Mouse (Mus musculus) forebrain, embryonic 15.5 days (tissue): ENCODE measurements around the gene Pde8a. TPM values are rescaled to one million over a fixed set of nuclear protein-coding genes. Genes with fewer than 3 reads are reported as not detected.

ENCODE experiments used
- ATAC-seq: fragments of 200-750 bp; cut with Nextera tagmentation; replicated peaks from 2 replicates; pipeline ENCODE4 v1.8.0; 2017; ENCODE audit warnings: mild to moderate bottlenecking, moderate TSS enrichment, moderate library complexity
- H3K27ac ChIP-seq: fragments of 300-500 bp; sonication (generic); replicated peaks from 2 replicates; pipeline ENCODE4 v1.5.1; 2015; ENCODE audit warnings: mild to moderate bottlenecking, inconsistent platforms
- H3K27me3 ChIP-seq: fragments of 300-500 bp; sonication (generic); 2 replicates; pipeline ENCODE4 v1.6.1; 2015; ENCODE audit warnings: inconsistent platforms
- H3K36me3 ChIP-seq: fragments of 300-500 bp; sonication (generic); 2 replicates; pipeline ENCODE4 v1.6.1; 2015; ENCODE audit warnings: mild to moderate bottlenecking, inconsistent platforms
- H3K4me1 ChIP-seq: fragments of 300-500 bp; sonication (generic); 2 replicates; pipeline ENCODE4 v1.6.1; 2015; ENCODE audit warnings: inconsistent platforms
- H3K4me2 ChIP-seq: fragments of 300-500 bp; sonication (generic); replicated peaks from 2 replicates; pipeline ENCODE4 v1.6.1; 2015; ENCODE audit warnings: mild to moderate bottlenecking, inconsistent platforms
- H3K4me3 ChIP-seq: fragments of 300-500 bp; sonication (generic); 2 replicates; pipeline ENCODE4 v1.5.1; 2015; ENCODE audit warnings: mild to moderate bottlenecking, inconsistent platforms
- H3K9ac ChIP-seq: fragments of 300-500 bp; sonication (generic); replicated peaks from 2 replicates; pipeline ENCODE4 v1.6.1; 2015; ENCODE audit warnings: mild to moderate bottlenecking, inconsistent platforms
- H3K9me3 ChIP-seq: fragments of 300-500 bp; sonication (generic); 2 replicates; pipeline ENCODE4 v1.6.1; 2016; ENCODE audit warnings: inconsistent platforms
- WGBS: fragments of 180-500 bp; shearing (Covaris S2); methylation state at CpG from one replicate; pipeline ENCODE4 v1.1.7; 2015; ENCODE audit warnings: mixed read lengths; 5-methylcytosine and 5-hydroxymethylcytosine counted together
- polyA plus RNA-seq: library from polyadenylated mRNA; unstranded; fragments of >200 nt; fragmentation: Nextera tagmentation; extraction: Ambion mirVana; gene quantifications from 2 replicates; pipeline ENCODE4 v1.2.1, GENCODE M21; 2015

Pde8a gene
- polyA plus RNA-seq, 1 experiment from 2014 or later, result 2.2 TPM

DNA sequence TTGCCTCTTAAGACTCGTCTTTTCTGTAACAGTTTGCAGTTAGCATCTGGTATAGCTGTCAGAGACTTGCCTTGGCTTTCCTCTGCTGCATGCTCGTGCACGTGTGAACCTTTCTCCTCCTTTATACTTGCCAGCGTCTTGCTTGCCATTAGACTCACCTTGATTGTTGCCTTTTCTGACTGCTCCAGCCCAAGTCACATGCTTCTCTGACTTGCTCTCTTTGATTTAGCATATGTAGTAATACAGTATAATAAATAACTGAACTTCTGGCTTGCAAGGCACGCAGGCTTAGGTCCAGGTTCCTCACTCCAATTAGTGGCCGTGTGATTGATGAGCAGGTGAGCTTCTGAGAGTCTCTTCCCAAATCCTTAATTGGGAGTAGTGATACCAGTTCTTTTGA is 37.2 kb downstream of the Pde8a start:
- 87% methylated on average over 6 of the region's 6 CpGs for WGBS
- H3K4me3 ChIP-seq, result no peak overlapping the region
- no peak for ATAC-seq

DNA sequence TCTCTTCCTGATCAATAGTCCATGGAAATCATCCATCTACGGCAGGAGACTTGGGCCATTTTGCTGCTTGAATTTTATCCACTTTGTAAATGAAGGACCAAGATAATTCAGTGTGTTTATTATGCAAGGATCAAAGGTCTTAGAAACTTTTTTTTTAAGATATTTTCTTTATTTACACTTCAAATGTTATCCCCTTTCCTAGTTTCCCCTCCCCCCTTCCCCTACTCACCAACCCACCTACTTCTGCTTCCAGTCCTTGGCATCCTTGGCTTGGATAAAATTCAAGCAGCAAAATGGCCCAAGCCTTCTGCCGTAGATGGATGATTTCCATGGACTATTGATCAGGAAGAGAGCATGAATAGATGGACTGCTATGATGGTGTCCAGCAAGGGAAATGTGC is 38.1 kb downstream of the Pde8a start:
- 85% methylated on average over 2 of the region's 2 CpGs for WGBS
- Histone ChIP-seq H3K36me3 (no peaks in the 10 kb centered on the region), H3K27ac (no peak overlapping the region), H3K9ac (no peak overlapping the region), H3K4me1 (no peaks in the 10 kb centered on the region), H3K27me3 (no peaks in the 10 kb centered on the region), H3K4me2 (no peak overlapping the region), H3K9me3 (no peaks in the 10 kb centered on the region), H3K4me3 (no peak overlapping the region)
- no peak for ATAC-seq

More for the DNA sequence above, 37.2 kb downstream of the Pde8a start:
- Histone ChIP-seq H3K9me3 (no peaks in the 10 kb centered on the region), H3K27me3 (no peaks in the 10 kb centered on the region), H3K4me1 (no peaks in the 10 kb centered on the region), H3K4me2 (no peak overlapping the region), H3K9ac (no peak overlapping the region), H3K27ac (no peak overlapping the region), H3K36me3 (no peaks in the 10 kb centered on the region)

DNA sequence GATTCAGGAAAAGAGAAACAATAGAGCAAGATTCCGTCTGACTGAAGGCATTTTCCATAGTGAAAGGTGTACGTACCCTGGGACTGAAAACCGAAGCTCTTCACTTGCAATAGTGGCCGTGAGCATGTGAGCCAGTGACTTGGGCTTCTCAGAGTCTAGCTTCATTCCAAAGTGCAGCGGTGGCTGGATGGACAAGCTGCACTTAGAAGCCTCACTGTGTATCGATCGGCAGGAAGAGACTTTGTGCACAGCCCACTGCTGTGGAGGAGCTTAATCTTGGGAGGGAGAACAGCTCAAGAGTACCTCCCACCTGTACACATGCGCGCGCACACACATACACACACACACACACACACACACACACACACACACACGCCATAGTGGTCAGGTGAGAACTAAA is 39.9 kb downstream of the Pde8a start:
- no peaks in the 10 kb centered on the region for H3K36me3 ChIP-seq
- no peaks in the 10 kb centered on the region for H3K4me1 ChIP-seq
- no peak for ATAC-seq
- H3K27ac ChIP-seq, result no peak overlapping the region
- H3K4me2 ChIP-seq, result no peak overlapping the region
- H3K4me3 ChIP-seq, result no peak overlapping the region
- WGBS, result 78% methylated on average over 11 of the region's 11 CpGs
- no peaks in the 10 kb centered on the region for H3K27me3 ChIP-seq
- no peaks in the 10 kb centered on the region for H3K9me3 ChIP-seq
- no peak overlapping the region for H3K9ac ChIP-seq

- no peaks in the 10 kb centered on the region for H3K27me3 ChIP-seq
- H3K36me3 ChIP-seq, result no peaks in the 10 kb centered on the region
- no peak overlapping the region for H3K4me3 ChIP-seq
- H3K4me2 ChIP-seq, result no peak overlapping the region
- no peak overlapping the region for H3K27ac ChIP-seq
- no peak overlapping the region for H3K9ac ChIP-seq
- no peak for ATAC-seq
- no peaks in the 10 kb centered on the region for H3K9me3 ChIP-seq
- H3K4me1 ChIP-seq, result no peaks in the 10 kb centered on the region
Observed at GRCm38 (mm10) chr7:81254579-81254978, 41.2 kb downstream of the Pde8a start.

GRCm38 (mm10) chr7:81255456-81255855 is 42.1 kb downstream of the Pde8a start:
- Histone ChIP-seq H3K27ac (no peak overlapping the region), H3K4me3 (no peak overlapping the region), H3K4me2 (no peak overlapping the region), H3K9ac (no peak overlapping the region), H3K36me3 (no peaks in the 10 kb centered on the region), H3K4me1 (no peaks in the 10 kb centered on the region), H3K9me3 (no peaks in the 10 kb centered on the region), H3K27me3 (no peaks in the 10 kb centered on the region)
- ATAC-seq, result no peak
- WGBS, result 86% methylated on average over 3 of the region's 3 CpGs

GRCm38 (mm10) chr7:81256773-81257172 is 43.4 kb downstream of the Pde8a start:
- Histone ChIP-seq H3K9me3 (no peaks in the 10 kb centered on the region), H3K27me3 (no peaks in the 10 kb centered on the region), H3K36me3 (no peaks in the 10 kb centered on the region), H3K27ac (no peak overlapping the region), H3K4me1 (no peaks in the 10 kb centered on the region), H3K4me2 (no peak overlapping the region), H3K9ac (no peak overlapping the region), H3K4me3 (no peak overlapping the region)
- 88% methylated on average over 3 of the region's 3 CpGs for WGBS
- ATAC-seq, result no peak

GRCm38 (mm10) chr7:81261548-81261947 is 48.2 kb downstream of the Pde8a start:
- no peak overlapping the region for H3K27ac ChIP-seq
- H3K4me1 ChIP-seq, result no peaks in the 10 kb centered on the region
- H3K4me2 ChIP-seq, result no peak overlapping the region
- ATAC-seq, result no peak
- no peak overlapping the region for H3K9ac ChIP-seq
- H3K4me3 ChIP-seq, result no peak overlapping the region
- no peaks in the 10 kb centered on the region for H3K9me3 ChIP-seq
- no peaks in the 10 kb centered on the region for H3K27me3 ChIP-seq
- no peaks in the 10 kb centered on the region for H3K36me3 ChIP-seq
- 62% methylated on average over 7 of the region's 7 CpGs for WGBS

GRCm38 (mm10) chr7:81272908-81273307 is 59.5 kb downstream of the Pde8a start:
- Histone ChIP-seq H3K4me1 (no peaks in the 10 kb centered on the region), H3K36me3 (no peaks in the 10 kb centered on the region), H3K4me2 (no peak overlapping the region), H3K27me3 (no peaks in the 10 kb centered on the region), H3K27ac (no peak overlapping the region), H3K9me3 (no peaks in the 10 kb centered on the region), H3K9ac (no peak overlapping the region), H3K4me3 (no peak overlapping the region)
- ATAC-seq, result no peak
- WGBS, result 80% methylated on average over 3 of the region's 3 CpGs

GRCm38 (mm10) chr7:81278966-81279365 is 65.6 kb downstream of the Pde8a start:
- Histone ChIP-seq H3K36me3 (no peaks in the 10 kb centered on the region), H3K27ac (no peak overlapping the region), H3K4me3 (no peak overlapping the region), H3K9ac (no peak overlapping the region), H3K9me3 (no peaks in the 10 kb centered on the region), H3K27me3 (no peaks in the 10 kb centered on the region), H3K4me1 (no peaks in the 10 kb centered on the region), H3K4me2 (no peak overlapping the region)
- 83% methylated on average over 6 of the region's 6 CpGs for WGBS
- ATAC-seq, result no peak

- H3K27ac ChIP-seq, result no peak overlapping the region
- no peak for ATAC-seq
- H3K9me3 ChIP-seq, result no peaks in the 10 kb centered on the region
- H3K4me3 ChIP-seq, result no peak overlapping the region
- no peaks in the 10 kb centered on the region for H3K4me1 ChIP-seq
- no peak overlapping the region for H3K4me2 ChIP-seq
- no peaks in the 10 kb centered on the region for H3K36me3 ChIP-seq
- H3K9ac ChIP-seq, result no peak overlapping the region
- WGBS, result 97% methylated on average over 1 of the region's 1 CpGs
- H3K27me3 ChIP-seq, result no peaks in the 10 kb centered on the region
Observed at GRCm38 (mm10) chr7:81281240-81281639, 67.8 kb downstream of the Pde8a start.

DNA sequence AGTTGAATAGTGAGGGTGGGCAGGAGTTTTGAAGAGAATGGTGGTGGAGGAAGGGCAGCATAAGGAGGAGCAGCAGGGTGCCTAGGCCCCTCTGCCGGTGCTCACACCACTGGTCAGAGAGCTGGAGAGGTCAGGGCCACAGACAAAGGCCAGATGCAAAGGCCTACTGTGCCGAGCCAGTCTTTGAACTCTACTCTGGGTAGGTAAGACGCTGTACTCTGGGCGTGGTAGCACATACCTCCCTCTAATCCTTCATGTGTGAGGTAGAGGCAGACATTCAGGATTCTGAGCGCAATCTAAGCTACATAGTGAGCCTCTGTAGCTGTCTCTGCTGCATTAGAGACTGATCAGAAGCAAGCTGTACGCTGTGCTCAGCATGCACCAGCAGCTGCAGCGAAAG is 73.1 kb downstream of the Pde8a start:
- Histone ChIP-seq H3K36me3 (no peaks in the 10 kb centered on the region), H3K9ac (no peak overlapping the region), H3K9me3 (no peaks in the 10 kb centered on the region), H3K4me3 (no peak overlapping the region), H3K4me2 (no peak overlapping the region), H3K4me1 (no peaks in the 10 kb centered on the region), H3K27me3 (no peaks in the 10 kb centered on the region), H3K27ac (no peak overlapping the region)
- no peak for ATAC-seq
- 44% methylated on average over 7 of the region's 7 CpGs for WGBS

GRCm38 (mm10) chr7:81286946-81287345 is 73.5 kb downstream of the Pde8a start:
- H3K27me3 ChIP-seq, result no peaks in the 10 kb centered on the region
- H3K27ac ChIP-seq, result no peak overlapping the region
- H3K9me3 ChIP-seq, result no peaks in the 10 kb centered on the region
- no peak overlapping the region for H3K9ac ChIP-seq
- H3K4me1 ChIP-seq, result no peaks in the 10 kb centered on the region
- H3K36me3 ChIP-seq, result no peaks in the 10 kb centered on the region
- ATAC-seq, result no peak
- WGBS, result 72% methylated on average over 8 of the region's 8 CpGs
- H3K4me3 ChIP-seq, result no peak overlapping the region
- H3K4me2 ChIP-seq, result no peak overlapping the region

DNA sequence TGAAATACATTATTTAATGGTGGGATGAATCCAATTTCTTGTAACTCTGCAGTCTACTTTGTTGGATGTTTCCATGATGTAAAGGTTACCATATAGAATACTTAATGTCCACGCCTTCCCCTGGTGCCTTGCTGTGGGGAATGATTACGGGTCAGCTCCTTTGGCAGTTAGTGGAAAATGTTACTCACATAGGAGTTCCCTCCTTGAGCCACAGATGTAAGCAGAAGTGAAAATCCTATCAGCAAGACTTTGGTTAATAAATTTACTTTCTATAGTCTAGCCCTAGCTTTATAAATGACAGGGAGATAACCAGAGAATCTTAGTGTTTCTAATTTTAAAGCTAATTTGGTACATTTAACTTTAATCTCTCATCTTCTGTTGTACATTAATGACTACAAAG is 81.8 kb downstream of the Pde8a start:
- H3K4me3 ChIP-seq, result no peak overlapping the region
- no peaks in the 10 kb centered on the region for H3K27me3 ChIP-seq

More for the DNA sequence above, 81.8 kb downstream of the Pde8a start:
- no peak overlapping the region for H3K4me2 ChIP-seq
- no peaks in the 10 kb centered on the region for H3K4me1 ChIP-seq
- no peak overlapping the region for H3K9ac ChIP-seq
- no peaks in the 10 kb centered on the region for H3K36me3 ChIP-seq
- H3K27ac ChIP-seq, result no peak overlapping the region
- WGBS, result 87% methylated on average over 2 of the region's 2 CpGs
- ATAC-seq, result no peak
- no peaks in the 10 kb centered on the region for H3K9me3 ChIP-seq
